Mouse (Mus musculus) embryo, embryonic 11 days (tissue): ENCODE measurements around the gene Glt28d2.

ENCODE experiments used
- DNase-seq: peaks from one replicate; pipeline ENCODE4 v3.0.0-alpha.2; 2015

Glt28d2 gene

GRCm38 (mm10) chr3:85863996-85864395 lies 23.3 kb downstream of the Glt28d2 start:
- no peak for DNase-seq

- DNase-seq: no peak
Observed at GRCm38 (mm10) chr3:85862886-85863285, 24.4 kb downstream of the Glt28d2 start.

DNA sequence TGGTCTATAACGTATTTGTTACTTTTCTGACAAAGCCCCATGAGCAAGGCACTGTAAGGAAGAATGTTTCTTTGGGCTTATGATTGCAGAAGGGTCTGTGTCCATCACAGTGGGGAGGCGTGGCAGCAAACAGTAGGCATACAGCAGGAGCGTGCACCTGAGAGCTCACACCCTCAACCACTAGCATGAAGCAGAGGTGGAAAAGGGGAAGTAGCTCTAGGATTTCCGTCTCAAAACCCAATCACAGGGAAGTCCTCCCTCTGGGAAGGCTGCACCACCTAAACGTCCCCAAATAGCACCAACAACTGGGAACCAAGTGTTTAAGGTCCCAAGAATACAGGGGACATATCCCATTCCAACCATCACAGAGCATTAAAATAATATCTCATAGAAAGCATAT lies 26.3 kb downstream of the Glt28d2 start:
- no peak for DNase-seq

DNA sequence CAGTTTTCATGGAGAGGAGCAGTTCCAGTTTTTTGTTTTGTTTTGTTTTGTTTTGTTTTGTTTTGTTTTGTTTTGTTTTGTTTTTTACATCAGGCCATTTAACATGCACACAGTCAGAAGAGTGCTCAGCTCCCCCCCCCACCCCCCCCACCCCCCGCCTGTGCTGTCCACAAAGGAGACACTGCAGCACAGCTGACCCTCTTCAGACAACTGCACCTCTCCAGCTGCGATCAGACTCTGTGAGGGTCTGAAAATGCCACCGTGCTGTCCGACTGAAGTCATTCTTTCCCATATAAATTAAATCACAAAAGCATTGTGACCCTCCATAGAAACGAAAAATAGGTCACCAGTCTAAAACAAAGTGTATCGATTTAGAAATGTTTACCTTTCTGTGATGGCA lies 28.0 kb downstream of the Glt28d2 start:
- no peak for DNase-seq

GRCm38 (mm10) chr3:85858140-85859135 lies 28.9 kb downstream of the Glt28d2 start:
- DNase-seq: peak; percentile 13

DNA sequence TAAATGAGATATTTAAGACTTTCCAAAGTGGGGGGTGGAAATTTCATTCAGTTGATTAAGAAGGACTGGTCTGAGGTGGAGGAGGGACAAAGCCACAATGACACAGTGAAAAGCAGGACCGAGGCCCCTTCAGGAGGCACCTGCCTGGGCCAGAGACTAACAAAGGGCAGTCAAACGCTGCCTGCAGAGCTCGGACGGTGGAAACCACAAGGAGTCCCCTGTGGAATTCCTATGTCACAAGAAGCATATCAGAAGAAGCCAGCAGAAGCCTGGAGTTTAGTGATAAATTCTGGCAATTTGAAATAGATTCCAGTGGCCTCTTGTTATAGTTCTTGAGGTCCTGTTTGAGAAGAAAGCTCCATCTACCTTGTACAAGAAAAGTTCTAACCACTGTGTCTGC lies 30.2 kb downstream of the Glt28d2 start:
- no peak for DNase-seq

DNA sequence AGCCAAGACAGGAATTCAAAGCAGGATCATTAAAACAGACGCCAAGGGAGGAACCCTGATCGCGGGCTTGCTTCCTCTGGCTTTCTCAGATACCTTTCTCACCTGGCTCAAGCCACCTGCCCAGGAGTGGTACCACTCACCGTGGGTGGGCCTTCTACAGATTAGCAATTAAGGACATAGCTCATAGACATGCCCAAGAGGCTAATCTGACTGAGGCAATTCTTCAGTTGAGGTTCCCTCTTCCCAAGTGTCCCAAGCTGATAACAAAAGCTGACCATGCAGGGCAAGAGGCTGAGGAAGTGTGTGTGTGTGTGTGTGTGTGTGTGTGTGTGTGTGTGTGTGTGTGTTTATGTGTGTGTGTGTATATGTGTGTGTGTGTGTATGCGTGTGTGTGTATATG lies 31.4 kb downstream of the Glt28d2 start:
- DNase-seq: no peak

DNA sequence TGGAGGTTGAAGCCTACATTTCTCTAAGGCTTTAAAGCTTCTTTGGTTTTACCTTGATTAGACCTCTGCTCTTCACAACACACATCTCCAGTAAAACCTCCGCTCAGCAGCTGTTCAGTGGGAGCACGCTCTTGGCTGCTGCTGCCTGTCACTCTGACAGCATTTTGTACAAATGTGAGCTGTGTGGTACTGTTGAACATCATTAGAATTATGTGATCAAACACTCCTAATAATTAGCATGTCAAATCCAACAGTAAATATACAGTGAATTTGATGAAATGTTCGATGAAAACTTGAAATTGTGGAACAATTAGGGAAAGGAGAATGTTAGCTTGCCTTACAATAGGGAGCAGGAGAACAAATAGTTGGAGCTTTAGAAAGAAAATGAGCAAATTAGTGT lies 32.3 kb downstream of the Glt28d2 start:
- DNase-seq: no peak

GRCm38 (mm10) chr3:85854143-85854542 lies 33.2 kb downstream of the Glt28d2 start:
- DNase-seq: no peak

DNA sequence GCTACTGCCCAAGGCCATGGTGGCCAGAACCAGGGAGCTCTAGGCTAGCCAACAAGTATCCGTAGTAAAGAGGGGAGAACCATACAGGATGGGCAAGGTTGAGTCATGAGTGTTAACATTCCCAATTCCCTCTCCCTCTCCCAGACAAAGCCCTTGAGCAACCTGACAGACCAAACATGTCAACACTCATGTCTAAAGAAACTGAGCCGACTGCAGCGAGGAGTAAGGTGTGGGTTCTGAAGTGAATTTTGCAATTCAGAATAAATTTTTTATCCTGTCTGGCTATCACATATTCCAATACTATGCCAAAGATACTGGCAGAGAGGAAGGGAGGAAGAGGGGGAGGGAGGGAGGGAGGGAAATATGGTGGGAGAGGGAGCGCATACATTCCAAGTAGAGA lies 33.6 kb downstream of the Glt28d2 start:
- no peak for DNase-seq

GRCm38 (mm10) chr3:85850079-85850478 lies 37.2 kb downstream of the Glt28d2 start:
- DNase-seq: no peak

- no peak for DNase-seq
Observed at GRCm38 (mm10) chr3:85846316-85846715, 41.0 kb downstream of the Glt28d2 start.

DNA sequence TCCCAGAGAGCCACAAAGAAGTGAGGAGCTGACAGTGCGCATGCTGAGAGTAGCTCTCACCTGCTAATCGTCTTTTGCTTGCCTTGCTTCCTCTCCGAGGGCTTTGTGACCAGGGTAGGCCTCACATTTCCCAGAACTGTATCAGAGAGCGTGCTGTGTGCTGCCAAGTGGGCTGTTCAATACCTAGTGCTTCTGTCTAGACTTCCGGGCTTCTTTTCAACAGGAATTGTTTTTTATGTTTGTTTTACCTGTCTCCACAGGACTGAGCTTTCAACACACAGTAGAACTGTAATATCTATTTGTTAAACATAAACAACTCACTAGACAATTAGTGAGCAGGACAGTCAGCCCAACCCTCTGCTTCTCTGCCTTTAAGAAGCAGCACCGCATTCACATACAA lies 42.0 kb downstream of the Glt28d2 start:
- DNase-seq: no peak

GRCm38 (mm10) chr3:85842881-85843218 lies 44.5 kb downstream of the Glt28d2 start:
- no peak for DNase-seq

DNA sequence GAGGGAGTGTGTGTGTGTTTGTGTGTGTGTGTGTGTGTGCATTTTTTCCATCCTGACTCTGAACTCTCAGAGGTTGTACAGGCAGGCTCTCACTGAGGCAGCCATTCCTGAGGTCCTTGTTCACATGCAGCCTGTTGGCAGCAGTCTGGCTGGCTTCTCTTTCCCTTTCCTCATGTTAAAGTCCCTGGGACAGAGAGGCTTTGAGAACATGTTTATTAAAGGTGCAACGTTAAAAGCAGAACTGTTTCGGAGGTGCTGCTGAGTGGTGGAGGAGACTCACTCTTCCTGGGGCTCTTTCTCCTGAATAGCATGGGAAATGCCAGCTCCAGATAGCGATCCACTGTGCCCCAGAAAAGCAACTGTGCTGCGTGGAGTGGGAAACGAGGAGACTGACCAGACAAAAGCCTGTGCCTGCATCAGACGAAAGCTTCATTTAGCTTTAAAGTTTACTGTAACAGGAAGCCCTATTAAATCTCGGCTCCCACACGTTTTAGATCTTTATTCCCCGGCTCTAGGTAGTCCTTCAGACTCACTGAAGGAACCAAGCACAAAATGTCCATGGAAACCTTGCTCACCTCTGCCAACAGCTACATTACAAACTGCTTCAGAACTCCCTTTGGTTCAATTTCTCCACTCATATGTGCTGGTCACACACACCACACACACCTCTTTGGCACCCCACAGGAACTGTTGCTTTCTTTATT lies 45.0 kb downstream of the Glt28d2 start:
- peak; percentile 18 for DNase-seq

DNA sequence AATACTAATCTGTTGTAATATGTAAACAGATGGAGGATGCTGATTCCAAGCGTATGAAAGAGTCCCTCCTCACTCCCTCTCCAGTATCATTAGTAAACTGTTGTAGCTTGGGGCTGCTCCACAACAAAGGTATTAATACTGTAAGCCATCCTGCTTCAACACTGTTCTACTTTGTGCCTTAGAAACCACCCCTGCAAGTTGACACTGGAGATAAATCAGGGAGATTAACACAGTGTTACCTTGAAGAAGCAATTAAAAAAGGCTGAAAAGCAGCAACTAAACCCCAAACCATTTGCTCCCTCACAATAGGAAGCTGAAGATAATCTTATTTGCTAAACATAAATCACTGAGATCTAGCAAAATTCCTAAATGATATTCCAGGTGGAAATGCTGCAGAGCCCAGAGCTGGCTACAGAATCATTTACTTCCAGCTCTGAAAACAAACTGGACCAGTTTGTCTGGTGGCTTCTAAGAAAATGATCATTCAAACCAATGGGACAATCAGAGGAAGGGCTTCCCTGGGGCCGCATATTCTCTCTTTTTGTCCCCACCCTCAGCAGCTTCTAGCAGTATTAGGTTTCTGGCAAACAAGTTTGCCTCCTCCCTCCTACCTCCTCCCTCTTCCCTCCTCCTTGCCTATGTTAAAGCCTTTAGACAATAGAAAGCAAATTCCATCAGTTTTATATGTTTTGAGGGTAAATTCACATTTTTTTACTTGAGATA lies 45.7 kb downstream of the Glt28d2 start:
- DNase-seq: peak; percentile 27

DNA sequence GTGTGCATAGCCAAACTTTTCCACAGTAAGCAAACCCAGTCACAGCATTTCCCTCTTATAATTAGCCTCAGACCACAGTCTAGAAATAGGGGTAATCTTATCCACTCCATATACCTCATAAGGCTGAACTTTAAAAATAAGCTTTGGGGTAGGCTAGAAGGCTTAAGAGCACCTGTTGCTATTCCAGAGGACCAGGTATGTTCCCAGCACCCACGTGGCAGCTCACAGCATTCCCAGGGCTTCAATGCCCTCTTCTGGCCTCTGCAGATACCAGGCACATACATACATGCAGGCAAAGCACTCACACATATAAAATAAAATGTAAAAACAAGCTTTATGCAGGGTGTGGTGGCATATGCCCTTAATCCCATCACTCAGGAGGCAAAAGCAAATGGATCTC lies 53.7 kb downstream of the Glt28d2 start:
- no peak for DNase-seq

DNA sequence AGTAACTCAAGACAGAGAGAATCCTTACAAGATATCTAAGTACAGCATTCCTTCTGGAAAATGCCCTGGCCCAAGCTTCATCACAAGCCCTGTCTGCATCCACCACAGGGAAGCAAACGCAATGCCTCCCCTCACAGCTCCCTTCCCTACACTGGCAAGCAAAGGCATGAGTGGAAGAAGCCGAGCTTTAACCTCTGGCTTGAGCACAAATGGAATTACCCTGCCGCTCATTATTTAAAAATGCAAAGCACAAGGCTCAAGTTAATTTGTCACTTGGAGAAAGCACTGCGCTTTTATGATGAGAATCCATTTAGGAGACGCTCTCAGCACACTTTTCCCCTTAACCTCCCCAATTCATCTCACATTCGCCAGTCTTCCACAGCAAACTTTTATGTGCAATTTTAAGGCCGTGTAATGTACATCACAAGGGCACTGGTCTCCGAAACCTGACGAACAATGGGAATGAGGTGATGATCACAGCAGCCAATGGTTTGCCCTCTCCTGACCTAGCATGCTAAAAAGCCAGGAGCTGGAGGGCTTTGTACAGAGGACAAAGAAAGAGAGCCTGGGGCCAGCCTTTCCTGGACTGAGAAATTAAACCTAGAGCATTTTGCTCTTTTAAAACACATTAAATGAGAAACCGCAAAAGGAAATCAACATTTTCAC lies 54.7 kb downstream of the Glt28d2 start:
- peak; percentile 19 for DNase-seq

DNA sequence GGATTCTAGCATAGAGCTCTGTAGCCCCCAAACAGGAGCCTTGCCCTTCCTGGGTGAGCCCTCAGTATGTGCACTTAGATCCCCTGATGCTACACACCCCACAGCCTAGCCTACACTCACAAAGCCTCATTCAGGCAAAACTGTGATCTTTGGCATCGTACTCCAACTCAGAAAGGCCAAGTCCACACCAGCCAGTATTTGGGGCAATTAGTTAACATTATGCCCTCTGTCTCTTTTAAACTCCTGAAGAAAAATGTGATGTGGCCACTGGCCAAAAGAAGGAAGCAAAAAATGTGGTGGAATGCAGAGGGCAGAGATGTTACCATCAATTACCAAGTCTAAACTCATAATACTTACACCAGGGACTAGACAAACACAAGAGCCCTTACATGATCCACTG lies 55.5 kb downstream of the Glt28d2 start:
- DNase-seq: no peak

- no peak for DNase-seq
Observed at GRCm38 (mm10) chr3:85829047-85829446, 58.3 kb downstream of the Glt28d2 start.

DNA sequence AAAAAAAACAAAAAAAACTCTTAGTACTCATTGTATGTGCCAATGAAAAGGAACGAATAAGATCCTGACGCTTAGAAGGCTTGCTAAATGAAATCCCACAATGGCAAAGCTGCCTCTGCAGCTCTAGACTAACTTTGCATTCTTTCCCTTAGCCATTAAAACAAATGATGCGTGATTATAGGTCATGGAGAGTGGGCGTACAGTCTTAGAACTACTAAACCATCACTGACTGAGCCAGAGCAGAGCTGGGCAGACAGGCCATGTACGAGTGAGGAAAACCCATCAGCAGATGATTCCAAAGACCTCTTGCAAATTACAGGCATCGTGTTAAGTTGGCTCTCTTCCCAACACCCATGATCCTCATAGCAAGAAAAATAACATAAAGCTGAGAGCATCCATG lies 59.5 kb downstream of the Glt28d2 start:
- no peak for DNase-seq

DNA sequence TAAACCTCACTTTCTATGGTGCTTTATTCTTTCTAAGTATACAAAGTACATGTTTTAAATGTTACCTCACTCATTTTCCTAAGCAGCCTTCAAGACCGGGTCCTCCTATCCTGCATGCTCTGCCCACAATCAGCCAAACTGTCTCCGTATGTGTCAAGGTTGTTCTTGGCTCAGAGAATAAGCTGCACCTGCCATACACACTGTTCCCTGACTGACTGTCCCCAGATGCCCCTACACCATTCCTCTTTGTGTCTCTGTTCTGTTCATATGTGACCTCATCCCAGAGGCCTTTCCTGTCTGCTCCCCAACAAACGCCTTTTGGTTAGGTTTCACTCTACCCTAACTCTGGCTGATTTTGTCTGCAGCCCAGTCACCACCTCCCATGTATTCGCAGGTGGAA lies 60.0 kb downstream of the Glt28d2 start:
- no peak for DNase-seq
